Mouse (Mus musculus): Measurements from ENCODE around the gene Csf3r. TPM values are rescaled to one million over a fixed set of nuclear protein-coding genes. Genes with fewer than 3 reads are reported as not detected.

The Csf3r gene
- total and polyA plus RNA-seq, 2 experiments from 2014 or later, result 0.95 to 1.7 TPM

DNA sequence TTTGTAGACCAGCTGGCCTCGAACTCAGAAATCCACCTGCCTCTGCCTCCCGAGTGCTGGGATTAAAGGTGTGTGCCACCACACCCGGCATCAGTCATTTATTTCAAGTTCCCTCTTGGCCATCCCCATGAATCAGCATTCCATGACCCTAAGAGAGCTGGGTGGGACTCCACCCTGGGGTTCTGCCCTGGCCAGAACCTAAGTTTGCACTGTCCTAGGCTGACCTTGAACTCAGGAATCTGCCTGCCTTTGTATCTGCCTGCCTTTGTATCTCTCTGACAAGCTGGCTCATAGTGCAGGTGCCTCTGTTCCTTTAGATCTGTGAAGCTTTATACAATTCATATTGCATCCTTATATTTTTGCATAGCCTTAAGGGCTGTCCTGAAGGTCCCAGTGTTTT lies 32.1 kb upstream of the Csf3r start:
- ATAC-seq (no peak), DNase-seq (ENCODE audit: low spot score) (no peak)
- H3K9ac ChIP-seq (replicated peaks; ENCODE audit: low read length), result no peak overlapping the region
- WGBS, result 82% methylated on average over 3 of the region's 3 CpGs
- no peak for TF ChIP-seq CTCF (IDR thresholded peaks at IDR 0.05; ENCODE audit: low read depth)
- H3K36me3 ChIP-seq (ENCODE audit: insufficient read depth, low read length), result no peaks in the 10 kb centered on the region
- no peak overlapping the region for H3K4me2 ChIP-seq (ENCODE audit: low read depth, low read length)
- H3K27me3 ChIP-seq (ENCODE audit: insufficient read depth, low read length), result no peaks in the 10 kb centered on the region
- no peak overlapping the region for H3K27ac ChIP-seq
- H3K4me1 ChIP-seq (ENCODE audit: insufficient read depth, low read length), result no peaks in the 10 kb centered on the region
- H3K9me3 ChIP-seq (ENCODE audit: low read length), result no peaks in the 10 kb centered on the region
- H3K4me3 ChIP-seq (ENCODE audit: low read length), result no peak overlapping the region

- Histone ChIP-seq H3K27me3 (ENCODE audit: insufficient read depth, low read length) (no peaks in the 10 kb centered on the region), H3K9ac (replicated peaks; ENCODE audit: low read length) (no peak overlapping the region), H3K36me3 (ENCODE audit: insufficient read depth, low read length) (no peaks in the 10 kb centered on the region), H3K4me1 (ENCODE audit: insufficient read depth, low read length) (no peaks in the 10 kb centered on the region), H3K4me2 (ENCODE audit: low read depth, low read length) (no peak overlapping the region), H3K4me3 (ENCODE audit: low read length) (no peak overlapping the region), H3K27ac (no peak overlapping the region), H3K9me3 (ENCODE audit: low read length) (peaks cover 3% of the 10 kb centered on the region; the same call in 1 of the 2 replicates)
- no peak for TF ChIP-seq CTCF (IDR thresholded peaks at IDR 0.05; ENCODE audit: low read depth)
- DNase-seq (ENCODE audit: low spot score) (no peak), ATAC-seq (no peak)
- WGBS, result 37% methylated on average over 2 of the region's 2 CpGs
Observed at GRCm38 (mm10) chr4:125992906-125993305, 31.4 kb upstream of the Csf3r start.

- H3K4me2 ChIP-seq (ENCODE audit: low read depth, low read length), result no peak overlapping the region
- DNase-seq (ENCODE audit: low spot score), result no peak
- no peaks in the 10 kb centered on the region for H3K36me3 ChIP-seq (ENCODE audit: insufficient read depth, low read length)
- WGBS, result 13% methylated on average over 4 of the region's 4 CpGs
- H3K27ac ChIP-seq, result no peak overlapping the region
- no peak overlapping the region for H3K9ac ChIP-seq (replicated peaks; ENCODE audit: low read length)
- peaks cover 12% of the 10 kb centered on the region; the same call in 1 of the 2 replicates for H3K9me3 ChIP-seq (ENCODE audit: low read length)
- H3K27me3 ChIP-seq (ENCODE audit: insufficient read depth, low read length), result no peaks in the 10 kb centered on the region
- ATAC-seq, result no peak
- no peaks in the 10 kb centered on the region for H3K4me1 ChIP-seq (ENCODE audit: insufficient read depth, low read length)
- TF ChIP-seq CTCF (IDR thresholded peaks at IDR 0.05; ENCODE audit: low read depth), result no peak
- no peak overlapping the region for H3K4me3 ChIP-seq (ENCODE audit: low read length)
Observed at GRCm38 (mm10) chr4:125996576-125996975, 27.8 kb upstream of the Csf3r start.

- Histone ChIP-seq H3K4me3 (ENCODE audit: low read length) (no peak overlapping the region), H3K27ac (no peak overlapping the region), H3K27me3 (ENCODE audit: insufficient read depth, low read length) (no peaks in the 10 kb centered on the region), H3K36me3 (ENCODE audit: insufficient read depth, low read length) (no peaks in the 10 kb centered on the region), H3K4me1 (ENCODE audit: insufficient read depth, low read length) (no peaks in the 10 kb centered on the region), H3K9me3 (ENCODE audit: low read length) (peaks cover 12% of the 10 kb centered on the region; the same call in 1 of the 2 replicates), H3K4me2 (ENCODE audit: low read depth, low read length) (no peak overlapping the region), H3K9ac (replicated peaks; ENCODE audit: low read length) (no peak overlapping the region)
- TF ChIP-seq CTCF (IDR thresholded peaks at IDR 0.05; ENCODE audit: low read depth), result no peak
- 92% methylated on average over 2 of the region's 2 CpGs for WGBS
- ATAC-seq (no peak), DNase-seq (ENCODE audit: low spot score) (no peak)
Observed at GRCm38 (mm10) chr4:125997826-125998225, 26.5 kb upstream of the Csf3r start.

GRCm38 (mm10) chr4:126001311-126002199 lies 22.8 kb upstream of the Csf3r start:
- no peak overlapping the region for H3K27ac ChIP-seq
- no peak overlapping the region for H3K9ac ChIP-seq (replicated peaks; ENCODE audit: low read length)
- H3K36me3 ChIP-seq (ENCODE audit: insufficient read depth, low read length), result no peaks in the 10 kb centered on the region
- H3K4me3 ChIP-seq (ENCODE audit: low read length), result no peak overlapping the region
- no peak for DNase-seq (ENCODE audit: low spot score)
- TF ChIP-seq CTCF (IDR thresholded peaks at IDR 0.05; ENCODE audit: low read depth), result no peak
- no peak overlapping the region for H3K4me2 ChIP-seq (ENCODE audit: low read depth, low read length)
- no peak for ATAC-seq
- peaks cover 12% of the 10 kb centered on the region; the same call in 1 of the 2 replicates for H3K9me3 ChIP-seq (ENCODE audit: low read length)
- WGBS, result 84% methylated on average over 12 of the region's 12 CpGs
- no peaks in the 10 kb centered on the region for H3K27me3 ChIP-seq (ENCODE audit: insufficient read depth, low read length)
- H3K4me1 ChIP-seq (ENCODE audit: insufficient read depth, low read length), result no peaks in the 10 kb centered on the region

- Histone ChIP-seq H3K4me2 (ENCODE audit: low read depth, low read length) (no peak overlapping the region), H3K4me1 (ENCODE audit: insufficient read depth, low read length) (no peaks in the 10 kb centered on the region), H3K4me3 (ENCODE audit: low read length) (no peak overlapping the region), H3K27ac (no peak overlapping the region), H3K9ac (replicated peaks; ENCODE audit: low read length) (no peak overlapping the region), H3K9me3 (ENCODE audit: low read length) (no peaks in the 10 kb centered on the region), H3K27me3 (ENCODE audit: insufficient read depth, low read length) (no peaks in the 10 kb centered on the region), H3K36me3 (ENCODE audit: insufficient read depth, low read length) (no peaks in the 10 kb centered on the region)
- ATAC-seq, result no peak
- no peak for DNase-seq (ENCODE audit: low spot score)
- no peak for TF ChIP-seq CTCF (IDR thresholded peaks at IDR 0.05; ENCODE audit: low read depth)
- WGBS, result 78% methylated on average over 7 of the region's 7 CpGs
Observed at GRCm38 (mm10) chr4:126017676-126018332, 6.5 kb upstream of the Csf3r start.
